Mouse (Mus musculus): ENCODE measurements around the gene Tmem144. TPM values are rescaled to one million over a fixed set of nuclear protein-coding genes. Genes with fewer than 3 reads are reported as not detected.

Tmem144 gene
- total RNA-seq, 2 experiments from 2014 or later, result 5.4 to 8.4 TPM

DNA sequence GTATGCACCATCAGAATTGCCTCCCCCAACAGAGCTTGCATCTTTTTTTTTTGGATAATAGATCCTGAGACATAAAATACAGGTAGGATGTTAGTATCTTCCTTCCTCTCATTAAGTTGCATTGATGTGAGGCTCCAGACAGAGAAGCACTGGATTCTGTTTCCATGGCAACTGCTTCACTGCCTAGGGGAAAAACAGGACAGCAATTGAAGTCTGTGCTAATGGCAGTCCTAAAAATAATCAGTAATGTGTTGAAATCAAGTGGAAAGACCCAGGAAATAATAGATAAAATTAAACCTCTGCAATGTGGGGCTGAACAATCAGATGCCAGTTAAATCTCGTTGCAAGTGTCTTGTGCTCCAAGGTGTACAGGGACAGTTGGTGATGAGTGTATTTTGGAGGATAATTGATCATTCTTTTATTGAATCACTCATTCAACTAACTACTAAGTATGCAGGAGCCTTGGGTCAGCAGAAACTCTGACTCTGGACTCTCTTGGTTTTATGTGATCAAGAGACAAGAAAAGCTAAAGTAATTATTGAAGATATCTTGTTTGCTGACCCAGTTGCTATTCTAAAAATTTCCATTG lies 14.6 kb upstream of the Tmem144 start:
- peak in 1 of 2 experiments; percentile 75 for DNase-seq (ENCODE audit: extremely low spot score in 1 of 2, low spot score in 2 of 2)
- intact Hi-C loops (cut with DNase I), result no loop called here

DNA sequence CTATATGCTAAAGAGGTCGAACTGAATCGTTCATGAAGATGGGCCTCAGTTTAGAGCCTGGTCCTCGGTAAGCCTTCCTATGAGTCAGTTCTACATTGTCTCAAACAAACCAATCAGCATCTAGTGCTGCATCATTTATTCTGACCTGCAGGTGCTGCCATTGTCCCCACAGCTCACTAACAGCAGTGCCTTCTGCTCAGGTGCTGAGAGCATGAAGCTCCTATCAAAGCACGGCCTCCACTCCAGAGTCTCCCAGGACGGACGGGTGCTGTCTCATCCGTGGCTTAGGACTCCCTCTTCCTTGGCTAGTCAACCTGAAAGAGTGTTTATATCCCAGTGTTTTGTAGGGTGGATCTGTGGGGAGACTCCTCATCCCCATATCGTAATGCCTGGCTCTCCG lies 14.0 kb upstream of the Tmem144 start:
- intact Hi-C loops (cut with DNase I), result no loop called here
- no peak for DNase-seq (ENCODE audit: extremely low spot score in 1 of 2, low spot score in 2 of 2)

DNA sequence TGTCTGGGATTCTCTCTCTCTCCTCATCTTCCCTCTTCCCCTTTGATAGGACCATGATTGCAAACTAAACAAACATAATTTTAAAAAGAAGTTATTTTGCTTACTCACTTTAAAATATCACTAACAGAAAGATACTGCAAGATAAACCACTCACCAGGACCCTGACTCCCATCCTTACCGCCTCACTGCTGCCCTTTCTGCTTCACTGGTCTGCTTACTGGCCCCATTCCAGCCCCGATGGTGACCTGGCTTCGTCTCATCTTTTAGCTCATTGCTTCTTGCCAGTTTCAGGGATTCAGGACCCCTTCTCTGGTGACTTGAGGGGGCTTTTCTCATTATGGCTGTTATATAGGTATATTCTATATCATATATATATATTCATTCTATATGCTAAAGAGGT lies 13.5 kb upstream of the Tmem144 start:
- no peak for DNase-seq (ENCODE audit: extremely low spot score in 1 of 2, low spot score in 2 of 2)
- intact Hi-C loops (cut with DNase I), result no loop called here

DNA sequence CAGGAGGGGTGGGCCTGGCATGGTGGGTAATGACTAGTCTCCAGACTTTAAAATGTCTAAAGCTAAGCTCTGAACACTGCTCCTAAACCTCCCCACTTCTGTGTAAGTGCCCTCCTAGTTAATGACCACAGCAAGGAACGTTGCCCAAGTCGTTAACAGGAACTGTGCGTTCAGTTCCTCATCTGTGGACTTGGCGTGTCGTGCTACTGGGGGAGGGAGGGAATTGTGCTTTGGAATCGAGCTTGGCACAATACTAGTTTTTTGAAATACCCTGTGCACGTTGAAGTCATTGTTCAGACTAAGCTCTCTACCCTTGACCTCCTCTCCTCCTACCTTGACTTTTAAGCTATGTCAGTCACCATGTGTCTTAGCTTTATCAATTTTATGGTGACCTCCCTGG lies 12.3 kb upstream of the Tmem144 start:
- no peak for DNase-seq (ENCODE audit: extremely low spot score in 1 of 2, low spot score in 2 of 2)
- intact Hi-C loops (cut with DNase I), result no loop called here

DNA sequence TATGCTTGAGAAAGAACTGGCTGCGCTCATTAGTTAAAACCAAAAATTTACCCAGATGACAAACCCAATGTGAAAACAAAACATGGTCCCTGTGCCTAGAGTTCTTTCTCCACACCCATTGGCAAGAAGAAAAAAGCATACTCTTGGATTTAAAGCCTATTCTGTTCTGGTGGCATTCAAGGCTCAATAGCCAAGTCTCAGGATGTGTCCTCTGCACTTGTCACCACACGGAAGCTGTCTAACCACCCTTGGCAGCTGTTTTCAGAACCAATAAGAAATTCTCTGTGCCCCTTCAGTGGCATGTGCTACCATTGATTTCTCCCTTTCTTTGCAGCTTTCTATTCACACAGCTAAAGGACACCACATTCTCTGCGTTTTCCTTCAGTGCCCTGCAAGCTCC lies 5.6 kb upstream of the Tmem144 start:
- intact Hi-C loops (cut with DNase I), result loop anchor here (10.0 kb wide), 1 partner anchor 197 kb away; no protein-coding TSS in a partner anchor

DNA sequence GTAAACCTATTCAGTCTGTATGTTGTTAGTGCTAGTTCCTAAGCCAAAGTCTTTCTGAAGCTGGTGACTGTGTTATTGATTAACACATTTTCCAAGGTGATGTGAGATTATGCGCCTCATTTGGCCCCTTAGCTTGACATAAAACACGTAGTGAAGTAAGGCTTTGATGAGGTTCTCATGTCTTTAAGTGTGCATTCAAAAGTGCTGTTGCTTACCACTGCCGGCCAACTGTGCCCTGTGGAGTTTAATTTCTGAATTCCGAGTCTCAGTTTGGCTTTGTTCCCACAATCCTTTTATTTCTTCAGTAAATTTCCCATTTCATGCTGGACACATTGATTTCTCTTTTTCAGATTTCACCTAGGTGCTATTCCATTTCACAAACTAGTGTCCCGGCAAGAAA lies 5.2 kb upstream of the Tmem144 start:
- no peak for DNase-seq (ENCODE audit: extremely low spot score in 1 of 2, low spot score in 2 of 2)
- intact Hi-C loops (cut with DNase I), result loop anchor here (10.0 kb wide), 1 partner anchor 197 kb away; no protein-coding TSS in a partner anchor

More for the DNA sequence above, 5.6 kb upstream of the Tmem144 start:
- no peak for DNase-seq (ENCODE audit: extremely low spot score in 1 of 2, low spot score in 2 of 2)

DNA sequence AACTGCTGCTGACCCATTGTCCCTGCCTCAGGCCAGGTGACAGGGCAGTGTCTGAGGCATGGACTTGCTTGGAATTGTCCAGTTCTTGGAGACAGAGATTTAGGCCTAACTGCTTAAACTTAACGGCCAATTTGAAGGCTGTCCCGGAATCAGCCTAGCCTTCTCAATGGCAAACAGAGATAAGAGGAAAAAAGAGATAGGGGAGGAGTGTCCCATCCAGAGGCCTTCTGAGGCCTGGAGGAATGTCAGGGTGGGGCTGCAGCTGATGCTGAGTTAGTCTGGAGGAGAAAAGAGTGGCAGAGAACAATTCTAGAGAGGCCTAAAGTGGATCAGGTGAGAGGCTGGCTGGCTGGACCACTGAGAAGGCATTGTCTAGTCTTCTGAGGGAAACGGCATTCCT lies 465 bp downstream of the Tmem144 start:
- intact Hi-C loops (cut with DNase I), result loop anchor here (10.0 kb wide), 1 partner anchor 203 kb away; no protein-coding TSS in a partner anchor
- DNase-seq (ENCODE audit: extremely low spot score in 1 of 2, low spot score in 2 of 2), result no peak

DNA sequence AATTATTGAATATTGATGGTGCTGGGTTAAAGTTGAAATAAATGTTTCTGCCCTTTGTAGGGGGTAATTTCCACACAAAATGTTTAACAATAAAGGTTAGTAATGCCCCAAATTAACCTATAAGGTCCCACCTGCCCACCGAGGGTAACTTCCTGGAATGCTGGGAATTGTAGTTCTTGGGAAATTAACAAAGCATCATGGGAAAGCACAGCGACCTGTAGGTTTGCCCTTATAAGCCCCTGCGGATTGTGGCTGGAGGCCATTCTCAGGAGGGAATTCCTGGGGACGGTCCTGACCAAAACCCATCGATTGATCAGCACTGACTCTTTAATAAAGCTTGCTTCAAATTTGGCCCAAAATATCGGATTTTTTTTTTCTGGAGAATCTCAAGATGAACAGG lies 1.9 kb downstream of the Tmem144 start:
- no peak for DNase-seq (ENCODE audit: extremely low spot score in 1 of 2, low spot score in 2 of 2)
- intact Hi-C loops (cut with DNase I), result loop anchor here (10.0 kb wide), 1 partner anchor 204 kb away; no protein-coding TSS in a partner anchor

DNA sequence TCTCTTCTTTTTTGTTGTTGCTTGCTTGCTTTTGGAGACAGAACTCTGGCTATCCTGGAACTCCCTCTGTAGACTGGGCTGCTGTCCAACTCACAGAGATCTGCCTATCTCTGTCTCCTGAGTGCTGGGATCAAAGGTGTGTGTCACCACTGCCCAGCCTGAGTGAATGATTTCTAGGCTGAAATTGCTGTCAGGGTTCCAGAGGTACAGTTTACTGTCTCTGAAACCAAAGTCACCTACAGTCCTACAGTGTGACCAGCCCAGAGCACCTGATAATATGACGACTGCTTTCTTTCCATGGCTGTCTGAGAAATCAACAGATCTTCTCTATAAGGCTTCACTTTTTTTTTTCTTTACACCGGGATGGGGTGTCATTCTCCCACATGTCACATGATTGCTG lies 3.0 kb downstream of the Tmem144 start:
- DNase-seq (ENCODE audit: extremely low spot score in 1 of 2, low spot score in 2 of 2), result no peak

DNA sequence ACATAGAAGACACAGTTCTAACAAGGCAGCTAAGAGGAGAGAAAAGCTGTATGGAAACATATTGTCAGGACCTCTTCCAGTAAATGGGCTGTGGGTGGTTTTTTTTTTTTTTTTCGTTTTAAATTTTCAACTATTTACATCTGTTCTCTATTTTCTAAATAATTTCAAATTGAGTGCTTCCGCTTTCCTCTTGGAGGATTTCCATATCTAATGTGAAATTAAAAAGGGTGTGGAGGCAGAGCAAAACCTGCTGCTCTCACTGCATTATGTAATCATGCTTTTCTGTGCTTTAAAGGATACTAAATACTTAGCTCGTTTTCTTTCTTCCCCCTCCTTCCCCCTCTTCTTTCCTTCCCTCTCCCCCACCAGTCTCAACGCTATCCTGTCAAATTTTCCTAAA lies 3.7 kb downstream of the Tmem144 start:
- intact Hi-C loops (cut with DNase I), result no loop called here
- DNase-seq (ENCODE audit: extremely low spot score in 1 of 2, low spot score in 2 of 2), result no peak

More for the DNA sequence above, 3.0 kb downstream of the Tmem144 start:
- intact Hi-C loops (cut with DNase I), result loop anchor here (10.0 kb wide), 1 partner anchor 205 kb away; no protein-coding TSS in a partner anchor

DNA sequence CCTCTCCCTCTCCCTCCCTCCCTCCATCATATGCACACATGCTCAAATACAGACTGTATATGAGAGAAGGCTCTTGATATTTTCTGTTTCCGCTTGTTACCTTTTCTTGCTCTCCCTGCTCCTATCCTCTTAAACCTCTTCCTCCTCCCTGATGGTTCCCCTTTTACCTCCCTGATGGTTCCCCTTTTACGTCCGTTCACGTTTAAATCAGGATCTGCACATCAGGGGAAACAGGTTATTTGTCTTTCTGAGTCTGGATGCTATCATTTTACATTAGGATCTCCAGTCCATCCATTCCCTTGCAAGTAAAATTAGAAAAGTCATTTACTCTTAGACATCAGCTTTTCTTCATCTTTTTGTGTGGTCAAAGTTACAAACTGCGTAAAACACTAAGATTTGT lies 5.9 kb downstream of the Tmem144 start:
- intact Hi-C loops (cut with DNase I), result no loop called here
- DNase-seq (ENCODE audit: extremely low spot score in 1 of 2, low spot score in 2 of 2), result no peak

DNA sequence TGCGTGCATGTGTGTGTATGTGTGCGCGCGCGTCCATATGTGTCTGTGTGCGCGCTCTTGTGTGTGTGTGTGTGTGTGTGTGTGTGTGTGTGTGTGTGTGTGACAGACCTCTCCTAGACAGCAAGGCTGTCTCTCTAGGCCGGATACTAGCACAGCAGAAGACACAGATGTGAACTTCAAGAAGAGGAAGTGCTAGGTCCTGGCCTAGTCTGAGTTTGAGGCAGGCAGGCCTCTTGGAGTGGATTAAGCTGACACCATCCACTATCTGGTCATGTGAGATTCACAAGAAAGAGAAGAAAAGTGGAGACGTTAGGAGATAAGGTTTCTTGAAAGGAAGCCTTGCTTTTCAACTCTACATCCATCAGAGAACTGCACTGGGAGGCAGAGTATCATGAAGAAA lies 8.6 kb downstream of the Tmem144 start:
- DNase-seq (ENCODE audit: extremely low spot score in 1 of 2, low spot score in 2 of 2), result no peak
- intact Hi-C loops (cut with DNase I), result no loop called here

DNA sequence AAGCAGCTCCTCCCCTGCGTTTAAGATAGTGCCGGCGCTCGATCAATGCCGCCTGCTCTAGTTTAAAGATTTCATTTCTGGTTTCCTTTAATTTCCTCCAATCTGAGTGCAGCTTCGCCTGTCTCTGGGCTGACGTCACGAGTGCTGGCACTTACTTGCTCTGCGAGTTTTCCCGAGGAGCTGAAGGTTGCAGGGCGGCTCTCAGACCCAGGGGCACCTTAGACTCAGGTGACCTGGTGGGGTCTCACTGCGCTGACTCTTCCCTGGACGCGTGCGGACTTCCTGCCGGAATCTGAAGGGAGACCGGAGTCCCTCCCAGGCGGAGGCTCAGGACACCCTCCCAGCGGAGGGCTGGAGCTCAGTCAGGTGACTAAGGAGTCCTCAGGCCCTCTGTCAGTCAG lies 10.0 kb downstream of the Tmem144 start:
- intact Hi-C loops (cut with DNase I), result no loop called here
- DNase-seq (ENCODE audit: extremely low spot score in 1 of 2, low spot score in 2 of 2), result peak; percentile 50 to 68

DNA sequence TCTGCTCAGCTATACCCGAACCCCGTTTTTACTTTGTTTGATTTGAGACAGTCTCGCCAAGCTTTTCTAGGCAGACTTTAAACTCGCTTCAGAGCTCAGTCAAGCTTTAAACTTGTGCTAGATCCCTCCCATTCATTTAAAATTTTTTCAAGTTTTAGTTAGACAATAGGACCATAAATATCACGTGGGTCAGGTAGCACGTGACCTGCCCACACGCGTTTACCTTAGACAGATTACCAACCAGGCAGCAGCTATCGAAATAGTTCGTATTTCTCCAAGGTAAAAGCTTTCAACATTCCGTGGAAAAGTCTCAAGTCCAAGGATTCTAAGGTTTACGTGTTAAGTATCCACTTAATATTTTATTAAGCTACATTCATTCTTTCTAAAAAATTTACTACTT lies 10.4 kb downstream of the Tmem144 start:
- peak in 1 of 2 experiments; percentile 49 for DNase-seq (ENCODE audit: extremely low spot score in 1 of 2, low spot score in 2 of 2)
- intact Hi-C loops (cut with DNase I), result no loop called here

DNA sequence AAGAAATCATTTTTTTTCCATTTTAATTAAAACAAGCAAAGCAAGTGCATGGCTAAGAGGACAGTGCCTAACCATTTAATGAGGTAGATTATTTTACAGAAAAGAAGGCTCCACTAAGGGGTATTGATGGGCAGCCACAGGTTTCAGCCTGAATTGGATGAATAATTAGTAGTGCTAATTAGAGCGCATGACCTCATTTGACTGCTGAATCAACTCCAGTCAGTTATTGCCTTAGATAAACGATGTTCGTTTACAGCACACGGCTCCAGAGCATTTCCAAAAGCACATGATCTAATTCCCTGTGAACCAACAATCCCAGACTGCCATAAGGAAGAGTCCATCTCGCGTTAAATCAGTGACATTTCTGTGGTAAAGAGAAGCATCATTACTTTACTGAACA lies 11.1 kb downstream of the Tmem144 start:
- intact Hi-C loops (cut with DNase I), result no loop called here
- DNase-seq (ENCODE audit: extremely low spot score in 1 of 2, low spot score in 2 of 2), result no peak

DNA sequence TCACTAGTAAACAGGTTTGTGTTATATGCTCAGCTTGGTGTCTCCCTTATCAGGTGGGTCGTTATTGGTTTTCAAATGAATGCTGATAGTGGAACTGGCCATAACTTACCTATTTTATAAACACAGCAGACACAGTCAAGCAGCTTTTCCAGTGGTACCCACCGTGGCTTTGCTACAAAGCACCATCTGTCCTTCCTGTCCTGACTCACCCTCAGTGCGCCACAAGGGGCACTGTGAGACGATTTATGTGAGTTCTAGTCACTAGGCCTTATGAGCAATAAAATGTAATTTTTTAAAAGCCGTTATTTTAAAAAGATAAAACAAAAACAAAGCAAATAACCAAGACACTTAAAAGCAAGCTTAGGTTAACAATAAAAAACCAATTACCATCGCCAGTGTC lies 13.8 kb downstream of the Tmem144 start:
- DNase-seq (ENCODE audit: extremely low spot score in 1 of 2, low spot score in 2 of 2), result peak in 1 of 2 experiments; percentile 40

DNA sequence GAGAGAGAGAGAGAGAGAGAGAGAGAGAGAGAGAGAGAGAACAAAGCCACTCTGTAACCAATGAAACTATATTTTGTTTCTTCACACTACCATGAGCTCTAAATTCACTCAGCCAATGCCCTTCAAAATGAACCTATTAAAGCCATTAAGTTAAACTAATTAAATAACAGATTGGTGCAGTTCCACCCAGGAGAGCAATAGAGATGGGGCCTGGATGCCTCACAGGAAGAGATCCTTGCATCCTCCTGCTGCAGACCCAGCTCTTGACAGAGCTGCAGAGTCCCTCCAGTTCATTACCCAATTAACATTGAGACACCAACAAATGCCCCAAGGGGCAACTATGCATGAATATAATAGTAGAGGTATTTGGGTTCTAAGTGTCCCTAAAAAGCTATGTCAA lies 23.3 kb downstream of the Tmem144 start:
- intact Hi-C loops (cut with DNase I), result no loop called here
- no peak for DNase-seq (ENCODE audit: extremely low spot score in 1 of 2, low spot score in 2 of 2)

More for the DNA sequence above, 13.8 kb downstream of the Tmem144 start:
- intact Hi-C loops (cut with DNase I), result no loop called here

DNA sequence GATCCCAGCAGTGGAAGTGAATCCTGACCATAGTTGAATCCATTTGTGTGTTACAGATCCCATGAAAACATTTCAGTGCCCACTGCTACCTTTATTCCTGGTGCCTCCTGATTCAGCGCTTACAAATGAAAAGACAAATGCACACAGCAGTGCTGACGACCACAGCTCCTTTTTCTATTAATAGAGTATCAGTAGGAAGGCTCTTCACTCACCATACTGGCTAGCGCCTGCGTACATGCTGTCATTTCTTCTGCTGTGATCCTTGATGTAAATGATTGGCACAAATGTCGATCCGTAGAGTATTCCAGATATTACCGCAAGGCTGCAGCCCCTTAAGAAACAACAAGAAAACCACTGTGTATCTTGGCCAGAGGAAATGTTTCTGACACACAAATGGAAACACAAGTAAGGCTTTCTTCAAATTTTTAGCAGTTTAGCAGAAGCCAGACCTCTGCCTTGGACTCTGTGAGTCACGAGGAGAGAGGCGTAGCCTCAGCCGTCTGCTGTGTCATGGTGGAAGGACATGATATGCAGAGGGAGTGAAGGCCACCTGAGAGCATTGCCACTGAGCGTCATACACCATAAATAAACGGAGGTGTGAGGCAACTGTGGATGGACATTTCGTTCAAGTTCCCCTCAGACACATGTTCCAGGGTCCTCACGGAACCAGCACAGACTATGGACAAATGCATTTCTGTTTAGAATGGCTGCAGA lies 27.3 kb downstream of the Tmem144 start:
- intact Hi-C loops (cut with DNase I), result no loop called here
- no peak for DNase-seq (ENCODE audit: extremely low spot score in 1 of 2, low spot score in 2 of 2)

DNA sequence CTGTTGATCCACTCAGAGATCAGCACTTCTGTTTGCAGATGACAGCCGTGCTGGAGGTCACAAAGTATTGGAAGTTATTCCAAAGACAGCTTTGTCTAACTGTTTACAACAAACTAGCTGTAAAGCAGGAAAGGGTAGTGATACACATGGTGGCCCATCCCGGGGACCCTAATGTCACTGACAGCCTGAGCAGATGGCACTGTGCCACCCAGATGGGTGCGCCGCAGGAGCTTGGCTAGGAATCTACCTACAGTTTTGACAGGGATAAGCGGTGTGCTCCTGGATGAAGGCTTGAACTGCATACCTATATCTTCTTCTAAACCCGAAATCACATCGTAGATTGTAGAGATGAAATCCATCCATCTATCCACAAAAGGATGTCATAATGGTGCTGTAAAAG lies 29.4 kb downstream of the Tmem144 start:
- intact Hi-C loops (cut with DNase I), result no loop called here
- DNase-seq (ENCODE audit: extremely low spot score in 1 of 2, low spot score in 2 of 2), result no peak

DNA sequence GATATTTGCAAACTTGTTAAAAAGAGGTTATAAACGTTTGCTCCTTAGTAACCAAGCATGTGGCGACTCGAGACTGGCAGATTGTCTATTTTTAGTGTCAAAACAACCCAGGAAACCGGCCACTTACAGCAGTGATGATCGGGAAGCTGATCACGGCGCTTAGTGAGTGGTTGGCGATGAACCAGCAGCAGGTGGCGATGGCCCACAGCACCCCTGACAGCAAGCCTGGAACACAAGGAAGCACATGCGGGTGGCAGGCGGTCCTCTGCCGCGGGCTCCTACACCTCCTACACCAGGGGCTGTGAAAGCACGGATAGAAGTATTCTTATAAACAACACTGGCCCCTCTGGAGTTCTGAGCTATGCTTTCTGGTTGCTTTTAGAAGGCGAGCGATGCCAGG lies 31.4 kb downstream of the Tmem144 start:
- intact Hi-C loops (cut with DNase I), result no loop called here
- DNase-seq (ENCODE audit: extremely low spot score in 1 of 2, low spot score in 2 of 2), result peak in 1 of 2 experiments; percentile 33

Data from left cerebral cortex, postnatal 10 days (tissue).